Mouse (Mus musculus) C2C12 (cell line): ENCODE measurements at regions not wholly inside any gene's neighbourhood (a gene's known extent, or its start where the extent isn't known, plus 50 kb on each side); places are given as distances from the start of the nearest gene placed in this dataset.

Source experiments
- H3K27me3 ChIP-seq: one replicate; pipeline ENCODE4 v1.6.1; 2011; ENCODE audit not compliant: control insufficient read depth, insufficient read depth, insufficient read length
- H3K36me3 ChIP-seq: one replicate; pipeline ENCODE4 v1.6.1; 2011; ENCODE audit not compliant: control insufficient read depth, insufficient read depth
- H3K4me3 ChIP-seq: one replicate; pipeline ENCODE4 v1.5.1; 2011; ENCODE audit warnings: mild to moderate bottlenecking, control low read depth; ENCODE audit not compliant: poor library complexity, insufficient read depth, severe bottlenecking
- H3K79me2 ChIP-seq: one replicate; pipeline ENCODE4 v1.6.1; 2011; ENCODE audit not compliant: control insufficient read depth, insufficient read depth
- H3K79me3 ChIP-seq: one replicate; pipeline ENCODE4 v1.6.1; 2011; ENCODE audit warnings: low read depth, control low read depth
- H3ac ChIP-seq: one replicate; pipeline ENCODE3; 2011; ENCODE audit warnings: low read depth; ENCODE audit not compliant: control insufficient read depth, insufficient read length
- CEBPB ChIP-seq: IDR thresholded peaks from one replicate; pipeline ENCODE4 v1.6.1; 2011; ENCODE audit warnings: low read depth, mild to moderate bottlenecking, control low read depth, moderate library complexity
- CTCF ChIP-seq: IDR thresholded peaks from one replicate; pipeline ENCODE4 v1.5.1; 2011; ENCODE audit not compliant: control insufficient read depth, insufficient read depth, insufficient read length
- FOSL1 ChIP-seq: IDR thresholded peaks from one replicate; pipeline ENCODE4 v1.8.0; 2011; ENCODE audit warnings: mild to moderate bottlenecking, low read length; ENCODE audit not compliant: poor library complexity, insufficient read depth, severe bottlenecking
- MAX ChIP-seq: IDR thresholded peaks from one replicate; pipeline ENCODE4 v1.6.1; 2011; ENCODE audit warnings: mild to moderate bottlenecking, control low read depth
- MYOD1 ChIP-seq: IDR thresholded peaks from one replicate; pipeline ENCODE4 v1.6.1; 2011; ENCODE audit warnings: low read depth; ENCODE audit not compliant: control insufficient read depth, insufficient read length
- MYOG ChIP-seq: IDR thresholded peaks from one replicate; pipeline ENCODE4 v1.6.1; 2011; ENCODE audit not compliant: control insufficient read depth, insufficient read length; ENCODE audit errors: extremely low read depth
- USF1 ChIP-seq: IDR thresholded peaks from one replicate; pipeline ENCODE4 v1.6.1; 2011; ENCODE audit warnings: low read depth, mild to moderate bottlenecking, control low read depth, moderate library complexity

DNA sequence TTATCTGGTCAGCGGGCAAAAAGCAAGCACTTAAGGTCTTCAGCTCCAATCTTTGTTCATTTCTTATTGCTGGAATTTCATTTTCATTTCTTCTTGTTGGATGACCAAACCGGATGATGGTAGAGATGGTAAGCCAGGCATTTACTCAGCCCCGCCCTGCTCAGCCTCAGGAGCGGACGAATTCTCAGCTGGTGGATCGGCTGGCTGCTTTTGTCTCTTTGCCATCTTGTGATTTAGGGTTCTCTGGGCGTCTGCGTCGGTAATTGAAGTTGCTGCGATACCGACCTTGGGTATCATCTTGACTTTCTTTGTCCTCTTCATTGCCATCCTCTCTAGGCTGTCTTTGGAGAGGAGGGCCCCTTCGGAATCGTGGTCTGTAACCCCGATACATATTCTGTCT is 156.1 kb downstream of the Akr1d1 start:
- Histone ChIP-seq H3K27me3 (no peaks in the 10 kb centered on the region), H3K79me3 (no peaks in the 10 kb centered on the region), H3ac (no peak overlapping the region), H3K79me2 (no peaks in the 10 kb centered on the region), H3K36me3 (no peaks in the 10 kb centered on the region), H3K4me3 (no peak overlapping the region)
- TF ChIP-seq MAX (no peak), FOSL1 (no peak), CEBPB (no peak), MYOG (no peak), USF1 (no peak), CTCF (no peak), MYOD1 (no peak)

DNA sequence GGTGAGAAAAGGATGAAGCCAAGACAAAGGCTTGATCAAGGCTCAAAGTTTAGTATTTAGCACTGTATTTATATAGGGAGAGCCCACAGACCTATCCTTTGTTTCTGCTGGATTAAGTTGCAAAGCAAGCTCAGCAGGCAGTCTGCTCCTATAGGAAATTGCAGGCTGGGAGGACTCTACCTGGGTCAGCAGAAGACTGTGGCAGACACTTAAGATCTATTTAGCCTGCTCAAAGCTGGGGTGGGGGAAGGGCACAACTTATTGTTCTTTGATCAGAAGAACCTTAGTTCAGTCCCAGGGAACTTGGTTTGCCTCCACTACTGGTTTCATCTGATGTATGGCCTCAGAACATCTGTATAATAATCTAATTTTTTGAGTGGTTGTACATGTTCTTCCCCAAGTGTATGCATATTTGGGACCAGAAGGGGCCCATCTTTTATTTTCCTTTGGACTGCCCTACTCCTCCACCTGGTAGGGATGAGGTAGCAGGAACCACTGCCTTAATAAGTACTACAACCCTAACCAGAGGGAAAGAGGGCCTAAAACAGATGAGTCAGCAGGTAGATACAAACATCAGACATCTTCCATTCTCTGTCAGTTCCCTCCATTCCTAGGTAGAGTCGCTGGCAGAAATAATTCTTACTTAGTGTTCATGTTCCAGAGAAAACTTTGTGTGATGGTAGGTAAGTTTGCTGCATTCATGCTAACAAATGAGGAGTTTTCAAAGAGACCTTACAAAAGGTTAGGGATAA is 159.1 kb downstream of the Akr1d1 start:
- H3K36me3 ChIP-seq = no peaks in the 10 kb centered on the region
- no peaks in the 10 kb centered on the region for H3K79me3 ChIP-seq
- TF ChIP-seq USF1 = no peak
- no peak overlapping the region for H3ac ChIP-seq
- H3K27me3 ChIP-seq = no peaks in the 10 kb centered on the region
- H3K79me2 ChIP-seq = no peaks in the 10 kb centered on the region
- no peak overlapping the region for H3K4me3 ChIP-seq

DNA sequence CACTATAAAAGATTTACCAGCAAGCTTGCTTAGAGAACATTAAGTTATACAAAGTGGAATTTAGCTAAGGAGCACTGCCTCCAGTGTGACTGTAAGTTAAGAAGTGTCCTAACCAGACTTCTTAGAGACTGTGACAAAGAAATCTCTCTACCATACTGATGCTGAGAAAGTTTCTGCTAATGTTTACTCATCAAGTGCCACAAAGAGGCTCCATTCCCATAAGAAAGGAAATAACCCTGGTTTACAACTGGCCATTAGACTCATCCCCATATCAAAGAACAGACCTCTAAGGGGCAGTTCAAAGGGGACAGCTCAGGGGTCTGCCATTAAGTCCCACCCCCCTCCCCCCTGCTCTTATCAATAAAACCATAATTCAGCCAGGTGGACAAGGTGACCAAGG is 159.7 kb downstream of the Akr1d1 start:
- no peak overlapping the region for H3K4me3 ChIP-seq
- TF ChIP-seq CEBPB (no peak), MYOD1 (no peak), USF1 (no peak), FOSL1 (no peak), MAX (no peak), CTCF (no peak), MYOG (no peak)
- H3K27me3 ChIP-seq = no peaks in the 10 kb centered on the region
- no peak overlapping the region for H3ac ChIP-seq
- H3K36me3 ChIP-seq = no peaks in the 10 kb centered on the region
- H3K79me3 ChIP-seq = no peaks in the 10 kb centered on the region
- H3K79me2 ChIP-seq = no peaks in the 10 kb centered on the region

DNA sequence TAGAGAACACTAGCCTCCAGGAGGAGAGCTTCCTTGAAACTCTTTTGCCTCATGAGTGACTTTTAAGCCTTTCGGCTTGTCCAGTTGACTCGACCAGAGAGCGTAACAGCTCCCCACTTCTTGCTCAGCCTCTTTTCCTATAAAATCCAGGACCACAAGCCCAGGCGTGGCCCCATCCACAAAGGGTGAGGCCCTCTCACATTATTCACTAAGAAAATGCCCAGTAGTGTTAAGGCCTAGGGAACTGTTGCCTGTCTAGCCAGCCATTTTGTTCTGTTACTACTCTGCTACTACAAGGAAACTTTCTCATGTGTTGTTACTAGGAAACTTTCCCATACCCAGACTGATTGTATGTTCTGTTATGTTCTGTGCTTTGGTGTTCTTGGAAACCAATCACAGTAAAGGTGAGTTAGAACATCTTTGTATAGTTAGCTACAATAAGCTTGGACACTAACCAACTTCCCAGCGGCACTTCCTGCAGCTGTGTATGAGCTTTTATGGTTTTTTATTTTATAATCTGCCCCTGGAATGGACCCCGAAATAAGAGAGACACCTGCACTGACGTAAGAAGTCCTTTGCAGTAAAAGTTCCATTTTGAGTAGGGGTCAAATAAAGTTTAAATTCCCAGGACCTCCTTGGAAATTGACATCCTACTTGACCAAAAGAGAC is 162.1 kb downstream of the Akr1d1 start:
- TF ChIP-seq MYOG (no peak), USF1 (no peak), CTCF (no peak), CEBPB (no peak), MAX (no peak)

DNA sequence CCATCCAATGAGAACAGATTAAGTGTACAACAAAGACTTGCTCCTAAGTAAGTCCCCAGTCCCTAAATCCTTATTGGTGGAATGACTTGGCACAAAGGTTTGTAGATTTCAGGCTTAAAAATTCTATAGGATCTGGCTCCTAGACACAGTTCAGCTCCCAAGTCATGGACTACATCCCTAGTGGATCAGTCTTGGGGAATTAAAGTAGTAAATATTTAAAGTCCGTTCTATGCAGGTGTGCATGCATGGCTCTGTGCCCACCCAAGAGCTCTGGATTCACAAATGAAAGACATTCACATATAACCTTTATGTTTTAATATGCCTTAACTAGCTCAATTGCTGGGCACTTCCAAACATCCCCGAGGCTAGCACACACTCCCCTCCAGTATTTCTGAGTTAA is 162.8 kb downstream of the Akr1d1 start:
- H3K4me3 ChIP-seq = no peak overlapping the region
- no peak overlapping the region for H3ac ChIP-seq
- H3K79me3 ChIP-seq = no peaks in the 10 kb centered on the region
- TF ChIP-seq CEBPB = no peak
- no peak for TF ChIP-seq MYOG
- no peak for TF ChIP-seq USF1
- TF ChIP-seq CTCF = no peak
- no peak for TF ChIP-seq MAX
- no peak for TF ChIP-seq FOSL1
- no peak for TF ChIP-seq MYOD1
- H3K36me3 ChIP-seq = no peaks in the 10 kb centered on the region
- H3K79me2 ChIP-seq = no peaks in the 10 kb centered on the region
- H3K27me3 ChIP-seq = no peaks in the 10 kb centered on the region

More for the DNA sequence above, 162.1 kb downstream of the Akr1d1 start:
- no peaks in the 10 kb centered on the region for H3K79me3 ChIP-seq
- H3K36me3 ChIP-seq = no peaks in the 10 kb centered on the region
- H3ac ChIP-seq = no peak overlapping the region
- H3K79me2 ChIP-seq = no peaks in the 10 kb centered on the region
- H3K4me3 ChIP-seq = no peak overlapping the region
- H3K27me3 ChIP-seq = no peaks in the 10 kb centered on the region

DNA sequence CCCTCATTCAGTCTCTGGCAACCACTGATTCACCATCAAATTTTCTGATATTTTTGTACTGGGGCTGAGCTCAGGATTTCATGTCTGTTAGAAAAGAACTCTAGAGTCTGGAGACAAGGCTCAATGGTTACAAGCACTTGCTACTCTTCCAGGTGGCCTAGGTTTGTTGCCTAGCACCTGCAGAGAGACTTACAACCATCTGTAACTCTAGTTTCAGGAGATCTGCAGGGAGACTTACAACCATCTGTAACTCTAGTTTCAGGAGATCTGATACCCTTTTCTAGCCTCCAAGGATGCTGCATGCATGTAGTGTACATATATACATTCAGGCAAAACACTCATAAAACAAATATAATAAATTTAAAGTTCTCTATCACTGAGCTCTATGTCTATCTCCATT is 166.1 kb downstream of the Akr1d1 start:
- no peaks in the 10 kb centered on the region for H3K27me3 ChIP-seq
- TF ChIP-seq CTCF (no peak), FOSL1 (no peak), CEBPB (no peak), USF1 (no peak), MAX (no peak)
- no peaks in the 10 kb centered on the region for H3K79me2 ChIP-seq
- H3K36me3 ChIP-seq = no peaks in the 10 kb centered on the region
- H3K79me3 ChIP-seq = no peaks in the 10 kb centered on the region
- H3K4me3 ChIP-seq = no peak overlapping the region
- no peak overlapping the region for H3ac ChIP-seq
